In the genomic region with DNA sequence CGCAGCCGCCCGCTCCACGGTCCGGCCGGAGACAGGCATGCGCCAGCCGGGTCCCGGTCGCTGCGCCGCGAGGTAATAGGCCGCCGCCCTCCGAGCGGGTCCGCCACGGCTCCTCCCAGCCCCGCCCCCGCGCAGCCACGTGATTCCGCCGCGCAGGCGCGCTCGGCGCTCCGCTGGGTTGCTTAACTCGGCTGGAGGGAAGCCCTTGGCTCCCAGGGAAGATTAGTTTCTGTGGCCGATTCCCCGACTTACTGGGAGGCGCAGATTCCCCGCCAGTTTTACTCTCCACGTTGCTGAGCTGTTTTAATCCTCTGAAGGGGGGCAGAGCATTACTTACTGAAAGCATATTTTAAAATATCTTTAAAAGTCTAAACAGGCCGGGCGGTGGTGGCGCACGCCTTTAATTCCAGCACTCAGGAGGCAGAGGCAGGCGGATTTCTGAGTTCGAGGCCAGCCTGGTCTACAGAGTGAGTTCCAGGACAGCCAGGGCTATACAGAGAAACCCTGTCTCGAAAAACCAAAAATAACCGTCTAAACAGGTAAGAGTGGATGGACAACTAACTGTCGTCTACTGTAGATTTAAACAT, we compare ENCODE assay signal across 8 mouse cellular contexts. TPM values are rescaled to one million over a fixed set of nuclear protein-coding genes. Genes with fewer than 3 reads are reported as not detected.
DNase-seq lines count a peak whose midpoint lies in the region; ATAC-seq lines count a peak whose summit lies in the region.

A gene (minus strand): TSS at position 69 of the 587 bp plus-strand sequence.

- H3K4me2 ChIP-seq in embryonic facial prominence, embryonic 12.5 days (replicated peaks) = peak within 1 kb of the TSS; percentile 82
- H3K4me2 ChIP-seq in midbrain, embryonic 12.5 days (replicated peaks) = peak within 1 kb of the TSS; percentile 77

- H3K4me1 ChIP-seq in embryonic facial prominence, embryonic 12.5 days = peaks cover 20% of the 10 kb centered on the region
- peaks cover 24% of the 10 kb centered on the region for H3K4me1 ChIP-seq in limb, embryonic 10.5 days
- peaks cover 23% of the 10 kb centered on the region for H3K4me1 ChIP-seq in midbrain, embryonic 12.5 days

- H3K9ac ChIP-seq in embryonic facial prominence, embryonic 12.5 days = peak within 1 kb of the TSS; percentile 65
- peak within 1 kb of the TSS; percentile 71 for H3K9ac ChIP-seq in midbrain, embryonic 12.5 days (replicated peaks)

- no peaks in the 10 kb centered on the region for H3K9me3 ChIP-seq in embryonic facial prominence, embryonic 12.5 days
- H3K9me3 ChIP-seq in limb, embryonic 10.5 days (replicated peaks) = no peaks in the 10 kb centered on the region
- no peaks in the 10 kb centered on the region for H3K9me3 ChIP-seq in midbrain, embryonic 12.5 days

- H3K27me3 ChIP-seq in embryonic facial prominence, embryonic 12.5 days = no peaks in the 10 kb centered on the region
- no peaks in the 10 kb centered on the region for H3K27me3 ChIP-seq in limb, embryonic 10.5 days (ENCODE audit: low read depth, poor library complexity, severe bottlenecking)
- no peaks in the 10 kb centered on the region for H3K27me3 ChIP-seq in midbrain, embryonic 12.5 days

- ATAC-seq in embryonic facial prominence, embryonic 12.5 days (ENCODE audit: insufficient number of reproducible peaks, insufficient read depth, low FRiP score, low TSS enrichment) = peak; percentile 93
- ATAC-seq in midbrain, embryonic 12.5 days (ENCODE audit: low FRiP score, low read depth) = peak; percentile 99

- WGBS in embryonic facial prominence, embryonic 12.5 days = 13% methylated on average over 46 of the region's 46 CpGs
- 15% methylated on average over 46 of the region's 46 CpGs for WGBS in limb, embryonic 10.5 days
- 15% methylated on average over 43 of the region's 46 CpGs for whole genome bisulfite sequencing in midbrain, embryonic 12.5 days

- peak within 1 kb of the TSS; percentile 54 for H3K4me3 ChIP-seq in embryonic facial prominence, embryonic 12.5 days
- peak within 1 kb of the TSS; percentile 63 for H3K4me3 ChIP-seq in limb, embryonic 10.5 days
- peak within 1 kb of the TSS; percentile 63 for H3K4me3 ChIP-seq in midbrain, embryonic 12.5 days

- H3K27ac ChIP-seq in embryonic facial prominence, embryonic 12.5 days = peak within 1 kb of the TSS; percentile 73; the same call in 1 of the 2 replicates
- peak within 1 kb of the TSS; percentile 79 for H3K27ac ChIP-seq in limb, embryonic 10.5 days
- H3K27ac ChIP-seq in midbrain, embryonic 12.5 days (replicated peaks) = peak within 1 kb of the TSS; percentile 60

- peak; percentile 99 for DNase-seq in adrenal gland, postnatal 36 days
- peak; percentile 97 to 98 for DNase-seq in heart, adult 18-20 months
- peak; percentile 95 for DNase-seq in kidney, adult 18-20 months
- peak; percentile 98 for DNase-seq in limb, embryonic 10.5 days (ENCODE audit: low spot score)
- DNase-seq in skeletal muscle tissue, adult 2 months (ENCODE audit: low read depth, low spot score) = peak; percentile 93
- no peak for DNase-seq in adipocyte (ENCODE audit: low spot score)

- peaks cover 25% of the 10 kb centered on the region for H3K36me3 ChIP-seq in embryonic facial prominence, embryonic 12.5 days
- H3K36me3 ChIP-seq in limb, embryonic 10.5 days = peaks cover 57% of the 10 kb centered on the region
- H3K36me3 ChIP-seq in midbrain, embryonic 12.5 days = peaks cover 28% of the 10 kb centered on the region

RNA-seq across cellular contexts. Expression of the gene that starts here (rescaled TPM):
- 10 to 100 TPM; 15.1 to 15.6 TPM for total RNA-seq in adrenal gland, postnatal 36 days (2021)
- 39.5 TPM in 2 replicates for polyA plus RNA-seq in embryonic facial prominence, embryonic 12.5 days (2016; fragmentation: Nextera tagmentation; extraction: Ambion mirVana)
- total RNA-seq in heart, adult 18-20 months (2021) = 1 to 10 TPM; 7.8 to 8.2 TPM
- 16.4 and 22.1 TPM in 2 replicates for polyA plus RNA-seq in limb, embryonic 10.5 days (2016; fragmentation: Nextera tagmentation; extraction: Ambion mirVana)
- polyA plus RNA-seq in midbrain, embryonic 12.5 days (2016; fragmentation: Nextera tagmentation; extraction: Ambion mirVana) = 37.3 and 41.4 TPM in 2 replicates
